Mouse (Mus musculus) hindbrain, embryonic 12.5 days (tissue): Measurements from ENCODE around the gene Wbp11. TPM values are rescaled to one million over a fixed set of nuclear protein-coding genes. Genes with fewer than 3 reads are reported as not detected.

Experiments used
- ATAC-seq: fragments of 200-750 bp; cut with Nextera tagmentation; 2 replicates; pipeline ENCODE4 v1.8.0; 2017; ENCODE audit warnings: moderate TSS enrichment; ENCODE audit not compliant: low FRiP score
- H3K27ac ChIP-seq: fragments of 300-500 bp; sonication (generic); 2 replicates; pipeline ENCODE4 v1.5.1; 2016; ENCODE audit warnings: mild to moderate bottlenecking
- H3K27me3 ChIP-seq: fragments of 300-500 bp; sonication (generic); 2 replicates; pipeline ENCODE4 v1.6.1; 2016; ENCODE audit warnings: mild to moderate bottlenecking
- H3K36me3 ChIP-seq: fragments of 300-500 bp; sonication (generic); 2 replicates; pipeline ENCODE4 v1.6.1; 2016; ENCODE audit warnings: mild to moderate bottlenecking
- H3K4me1 ChIP-seq: fragments of 300-500 bp; sonication (generic); 2 replicates; pipeline ENCODE4 v1.6.1; 2016
- H3K4me2 ChIP-seq: fragments of 300-500 bp; sonication (generic); replicated peaks from 2 replicates; pipeline ENCODE4 v1.6.1; 2016; ENCODE audit warnings: mild to moderate bottlenecking
- H3K4me3 ChIP-seq: fragments of 300-500 bp; sonication (generic); 2 replicates; pipeline ENCODE4 v1.5.1; 2016; ENCODE audit warnings: mild to moderate bottlenecking
- H3K9ac ChIP-seq: fragments of 300-500 bp; sonication (generic); 2 replicates; pipeline ENCODE4 v1.6.1; 2016; ENCODE audit warnings: mild to moderate bottlenecking, moderate library complexity
- H3K9me3 ChIP-seq: fragments of 300-500 bp; sonication (generic); replicated peaks from 2 replicates; pipeline ENCODE4 v1.6.1; 2016; ENCODE audit warnings: mild to moderate bottlenecking
- WGBS: fragments of 180-500 bp; shearing (Covaris S2); methylation state at CpG from one replicate; pipeline ENCODE4 v1.1.7; 2016; 5-methylcytosine and 5-hydroxymethylcytosine counted together
- polyA plus RNA-seq: library from polyadenylated mRNA; unstranded; fragments of >200 nt; fragmentation: Nextera tagmentation; extraction: Ambion mirVana; gene quantifications from 2 replicates; pipeline ENCODE4 v1.2.1, GENCODE M21; 2016

Wbp11 gene
- polyA plus RNA-seq, 1 experiment from 2014 or later, result 112 TPM

DNA sequence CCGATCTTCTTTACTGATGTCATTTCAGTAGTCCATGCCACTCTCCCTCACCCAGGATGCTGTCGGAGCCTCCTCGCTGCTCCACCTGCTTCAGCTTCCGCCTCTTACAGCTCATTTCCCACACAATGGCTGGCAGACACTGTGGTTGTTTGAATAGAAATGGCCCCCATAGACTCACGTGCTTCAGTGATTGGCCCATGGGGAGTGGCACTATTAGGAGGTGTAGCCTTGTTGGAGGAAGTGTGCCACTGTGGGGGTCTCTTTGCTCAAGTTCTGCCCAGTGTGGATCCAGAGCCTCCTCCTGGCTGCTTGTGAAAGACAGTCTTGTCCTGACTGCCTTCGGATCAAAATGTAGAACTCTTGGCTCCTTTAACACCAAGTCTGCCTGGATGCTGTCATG is 32.2 kb downstream of the Wbp11 start:
- no peak overlapping the region for H3K27ac ChIP-seq
- no peak overlapping the region for H3K4me2 ChIP-seq
- H3K9ac ChIP-seq, result no peak overlapping the region
- 63% methylated on average over 6 of the region's 6 CpGs for WGBS
- H3K27me3 ChIP-seq, result peaks cover 4% of the 10 kb centered on the region
- H3K4me3 ChIP-seq, result no peak overlapping the region
- no peaks in the 10 kb centered on the region for H3K9me3 ChIP-seq
- no peak for ATAC-seq
- H3K36me3 ChIP-seq, result no peaks in the 10 kb centered on the region
- H3K4me1 ChIP-seq, result peaks cover 10% of the 10 kb centered on the region; the same call in 1 of the 2 replicates

DNA sequence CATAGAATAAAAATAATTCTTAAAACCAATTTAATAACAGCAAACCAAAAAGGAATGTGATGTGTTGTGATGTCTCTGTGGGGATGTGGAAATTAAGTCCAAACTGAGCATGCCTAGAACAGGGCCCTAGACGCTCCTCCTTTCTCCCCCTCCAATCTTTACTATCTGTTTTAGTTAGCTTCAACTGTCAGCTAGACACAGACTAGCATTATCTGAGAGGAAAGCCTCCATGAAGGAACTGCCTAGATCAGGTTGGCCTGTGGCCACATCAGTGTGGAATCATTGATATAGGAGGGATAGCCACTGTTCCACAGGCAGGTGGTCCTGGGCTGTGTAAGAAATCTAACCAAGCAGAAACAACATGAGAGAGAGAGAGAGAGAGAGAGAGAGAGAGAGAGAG is 32.9 kb downstream of the Wbp11 start:
- no peak for ATAC-seq
- Histone ChIP-seq H3K36me3 (no peaks in the 10 kb centered on the region), H3K27me3 (peaks cover 4% of the 10 kb centered on the region), H3K9ac (no peak overlapping the region), H3K4me1 (peaks cover 10% of the 10 kb centered on the region; the same call in 1 of the 2 replicates), H3K4me2 (no peak overlapping the region), H3K27ac (no peak overlapping the region), H3K4me3 (no peak overlapping the region), H3K9me3 (no peaks in the 10 kb centered on the region)
- WGBS, result 50% methylated on average over 1 of the region's 1 CpGs

DNA sequence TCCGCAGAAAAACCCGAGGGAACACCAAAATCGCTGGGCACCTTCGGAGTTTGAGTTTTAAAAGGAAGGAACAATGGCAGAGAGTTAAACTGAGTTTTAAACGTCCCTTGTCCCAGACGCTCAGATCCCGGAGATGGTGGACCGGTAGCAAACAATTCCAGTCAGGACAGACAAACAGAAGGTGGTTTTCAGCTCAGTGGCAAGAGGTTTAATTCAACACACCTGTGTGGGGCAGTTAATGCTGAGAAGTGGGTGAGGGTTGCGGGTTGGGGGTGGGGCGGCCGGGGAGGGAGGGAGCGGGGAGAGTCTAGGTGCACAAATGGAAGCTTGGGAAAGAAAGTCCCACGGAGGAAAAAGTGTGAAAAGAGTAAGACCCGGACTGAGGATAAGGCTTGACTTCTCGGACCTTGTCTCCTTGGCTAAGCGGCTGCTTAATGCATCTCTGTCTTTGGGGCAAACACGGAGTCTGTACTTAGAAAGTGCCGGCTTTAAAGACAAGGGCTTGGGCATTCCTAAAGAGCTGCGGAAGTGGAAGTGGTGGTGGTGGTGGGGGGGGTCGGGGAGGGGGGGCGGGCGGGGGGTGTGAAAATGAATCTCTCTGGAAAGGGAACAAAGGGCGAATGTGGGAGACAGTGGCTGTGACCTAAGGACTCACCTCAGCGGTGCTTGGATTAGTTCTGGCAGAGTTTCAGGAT is 34.1 kb downstream of the Wbp11 start:
- Histone ChIP-seq H3K27ac (no peak overlapping the region), H3K27me3 (peaks cover 4% of the 10 kb centered on the region), H3K4me3 (peak overlapping the region; percentile 32), H3K36me3 (no peaks in the 10 kb centered on the region), H3K4me1 (peaks cover 10% of the 10 kb centered on the region; the same call in 1 of the 2 replicates), H3K4me2 (peak overlapping the region; percentile 70), H3K9me3 (no peaks in the 10 kb centered on the region), H3K9ac (peak overlapping the region; percentile 54)
- peak; percentile 40; the same call in 1 of the 2 replicates for ATAC-seq
- WGBS, result under 1% methylated on average over 24 of the region's 24 CpGs

- Histone ChIP-seq H3K36me3 (no peaks in the 10 kb centered on the region), H3K27me3 (peaks cover 4% of the 10 kb centered on the region), H3K27ac (no peak overlapping the region), H3K9me3 (no peaks in the 10 kb centered on the region), H3K4me3 (peak overlapping the region; percentile 32; the same call in 1 of the 2 replicates), H3K4me2 (peak overlapping the region; percentile 70), H3K9ac (no peak overlapping the region; the same call in 1 of the 2 replicates), H3K4me1 (peaks cover 10% of the 10 kb centered on the region; the same call in 1 of the 2 replicates)
- 28% methylated on average over 16 of the region's 16 CpGs for WGBS
- ATAC-seq, result 0 out of 2 replicates have a peak, but pooled peaks have one; percentile 22
These were observed 34.9 kb downstream of the Wbp11 start for GRCm38 (mm10) chr6:136792884-136793758.

DNA sequence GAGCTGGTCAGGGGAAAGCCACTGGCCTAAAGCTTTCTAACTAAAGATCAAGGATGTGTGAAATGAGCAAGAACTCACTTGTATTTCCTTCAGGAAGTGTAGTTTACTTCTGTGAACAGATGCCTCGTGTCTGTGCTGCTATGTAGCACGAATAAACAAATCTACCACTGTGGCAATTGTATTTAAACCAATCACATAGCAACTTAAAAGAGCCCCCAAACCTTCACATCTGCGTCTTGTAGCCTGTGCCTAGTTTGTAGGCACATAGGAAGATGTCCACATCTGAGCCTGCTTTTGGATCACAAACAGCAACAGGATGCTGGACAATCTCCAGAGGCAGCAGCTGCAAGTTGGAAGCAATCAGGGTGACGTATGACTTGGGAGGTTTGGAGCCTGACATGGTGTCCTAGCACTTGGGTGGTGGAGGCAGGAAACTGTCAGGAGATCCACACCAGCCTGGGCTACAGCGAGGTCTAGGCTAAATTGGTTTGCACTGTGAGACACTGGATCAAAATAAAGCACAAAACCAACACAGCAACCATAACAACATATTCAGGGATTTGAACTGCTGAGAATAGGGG is 38.6 kb downstream of the Wbp11 start:
- peaks cover 10% of the 10 kb centered on the region; the same call in 1 of the 2 replicates for H3K4me1 ChIP-seq
- H3K4me3 ChIP-seq, result no peak overlapping the region
- 79% methylated on average over 5 of the region's 5 CpGs for WGBS
- no peaks in the 10 kb centered on the region for H3K36me3 ChIP-seq
- no peaks in the 10 kb centered on the region for H3K9me3 ChIP-seq
- H3K4me2 ChIP-seq, result no peak overlapping the region
- H3K9ac ChIP-seq, result no peak overlapping the region
- no peak overlapping the region for H3K27ac ChIP-seq
- H3K27me3 ChIP-seq, result peaks cover 4% of the 10 kb centered on the region
- no peak for ATAC-seq

GRCm38 (mm10) chr6:136782761-136783160 is 45.3 kb downstream of the Wbp11 start:
- Histone ChIP-seq H3K4me3 (no peak overlapping the region), H3K27ac (no peak overlapping the region), H3K4me2 (no peak overlapping the region), H3K36me3 (no peaks in the 10 kb centered on the region), H3K9ac (no peak overlapping the region), H3K27me3 (no peaks in the 10 kb centered on the region), H3K4me1 (no peaks in the 10 kb centered on the region), H3K9me3 (no peaks in the 10 kb centered on the region)
- ATAC-seq, result no peak
- WGBS, result 73% methylated on average over 9 of the region's 9 CpGs

DNA sequence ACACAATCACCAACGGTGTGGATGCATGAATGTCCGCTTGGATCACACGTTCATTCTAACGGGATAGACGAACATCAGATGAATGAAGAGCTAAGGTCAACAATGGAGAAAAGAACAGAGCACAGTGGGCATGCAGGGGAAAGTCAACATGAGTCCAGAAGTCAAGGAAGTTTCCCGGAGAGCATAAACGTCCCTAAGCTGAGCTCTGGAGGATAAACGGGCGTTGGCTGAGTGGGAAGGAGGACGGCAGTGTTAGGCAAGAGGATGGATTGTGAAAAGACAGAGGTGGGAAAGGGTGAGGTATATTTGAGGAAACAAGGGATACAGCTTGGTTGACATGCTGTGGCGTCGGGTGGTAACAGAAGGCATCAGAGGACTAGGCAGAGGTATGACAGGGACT is 45.9 kb downstream of the Wbp11 start:
- no peaks in the 10 kb centered on the region for H3K27me3 ChIP-seq
- no peaks in the 10 kb centered on the region for H3K36me3 ChIP-seq
- H3K4me1 ChIP-seq, result no peaks in the 10 kb centered on the region
- no peak overlapping the region for H3K4me2 ChIP-seq
- H3K4me3 ChIP-seq, result no peak overlapping the region
- no peak overlapping the region for H3K9ac ChIP-seq
- no peak for ATAC-seq
- no peaks in the 10 kb centered on the region for H3K9me3 ChIP-seq
- H3K27ac ChIP-seq, result no peak overlapping the region
- 79% methylated on average over 12 of the region's 12 CpGs for WGBS

- Histone ChIP-seq H3K36me3 (no peaks in the 10 kb centered on the region), H3K9me3 (no peaks in the 10 kb centered on the region), H3K27ac (no peak within 1 kb of the TSS), H3K4me3 (no peak within 1 kb of the TSS), H3K4me1 (no peaks in the 10 kb centered on the region), H3K9ac (no peak within 1 kb of the TSS), H3K27me3 (no peaks in the 10 kb centered on the region), H3K4me2 (no peak within 1 kb of the TSS)
- 84% methylated on average over 20 of the region's 20 CpGs for WGBS
- no peak for ATAC-seq
These were observed 46.6 kb downstream of the Wbp11 start, which contains the start of gene Gucy2c for GRCm38 (mm10) chr6:136781377-136781986. Gene Gucy2c (minus strand): TSS chr6:136781765.

GRCm38 (mm10) chr6:136776392-136776791 is 51.6 kb downstream of the Wbp11 start:
- no peak overlapping the region for H3K4me2 ChIP-seq
- WGBS, result 83% methylated on average over 1 of the region's 1 CpGs
- H3K27ac ChIP-seq, result no peak overlapping the region
- no peak overlapping the region for H3K4me3 ChIP-seq
- no peak overlapping the region for H3K9ac ChIP-seq
- H3K4me1 ChIP-seq, result no peaks in the 10 kb centered on the region
- H3K36me3 ChIP-seq, result no peaks in the 10 kb centered on the region
- H3K9me3 ChIP-seq, result no peaks in the 10 kb centered on the region
- no peak for ATAC-seq
- H3K27me3 ChIP-seq, result no peaks in the 10 kb centered on the region

GRCm38 (mm10) chr6:136769859-136770258 is 58.2 kb downstream of the Wbp11 start:
- Histone ChIP-seq H3K36me3 (no peaks in the 10 kb centered on the region), H3K4me3 (no peak overlapping the region), H3K27ac (no peak overlapping the region), H3K4me2 (no peak overlapping the region), H3K4me1 (no peaks in the 10 kb centered on the region), H3K9me3 (no peaks in the 10 kb centered on the region), H3K9ac (no peak overlapping the region), H3K27me3 (no peaks in the 10 kb centered on the region)
- ATAC-seq, result no peak
- 82% methylated on average over 7 of the region's 7 CpGs for WGBS

DNA sequence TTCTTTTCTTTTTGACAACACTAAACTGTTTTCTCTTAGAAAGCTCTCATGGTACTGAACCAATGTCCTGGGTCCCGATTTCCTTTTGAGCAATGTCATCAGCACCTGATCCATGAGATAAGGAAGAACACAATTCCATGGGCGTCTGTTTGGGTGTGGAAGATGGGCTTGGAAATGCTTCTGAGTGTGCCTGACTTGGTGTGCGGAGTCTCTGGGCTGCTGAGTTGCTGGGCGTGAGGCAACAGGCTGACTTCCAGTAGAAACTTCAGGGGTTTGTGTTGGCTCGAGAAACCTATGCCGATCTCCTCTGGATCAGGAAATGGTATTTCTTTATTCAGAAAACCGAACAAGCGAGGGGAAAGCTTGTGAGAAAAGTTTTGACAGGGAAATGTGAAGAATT is 58.9 kb downstream of the Wbp11 start:
- Histone ChIP-seq H3K36me3 (no peaks in the 10 kb centered on the region), H3K9me3 (no peaks in the 10 kb centered on the region), H3K27ac (no peak overlapping the region), H3K4me1 (no peaks in the 10 kb centered on the region), H3K27me3 (no peaks in the 10 kb centered on the region), H3K9ac (no peak overlapping the region), H3K4me3 (no peak overlapping the region), H3K4me2 (no peak overlapping the region)
- 83% methylated on average over 8 of the region's 8 CpGs for WGBS
- no peak for ATAC-seq

DNA sequence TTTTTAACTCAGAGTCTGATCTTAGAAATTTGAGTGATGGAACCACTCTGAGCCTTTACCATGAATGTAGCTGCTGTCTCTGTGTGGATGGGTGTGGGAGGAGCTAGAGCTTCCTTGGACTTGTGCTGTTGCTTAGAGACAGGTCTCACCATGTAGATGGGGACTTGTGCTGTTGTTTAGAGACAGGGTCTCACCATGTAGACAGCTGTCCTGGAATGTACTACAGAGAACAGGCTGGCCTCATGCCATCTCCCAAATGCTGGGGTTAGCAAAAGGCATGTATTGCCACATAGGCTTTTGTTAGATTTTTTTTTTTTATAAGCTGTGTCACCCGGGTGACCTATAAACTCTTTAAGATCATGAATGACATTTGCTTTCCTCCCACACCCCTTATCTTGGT is 64.1 kb downstream of the Wbp11 start:
- Histone ChIP-seq H3K4me1 (no peaks in the 10 kb centered on the region), H3K27ac (no peak overlapping the region), H3K27me3 (no peaks in the 10 kb centered on the region), H3K9me3 (no peaks in the 10 kb centered on the region), H3K4me2 (no peak overlapping the region), H3K4me3 (no peak overlapping the region), H3K36me3 (no peaks in the 10 kb centered on the region), H3K9ac (no peak overlapping the region)
- 78% methylated on average over 1 of the region's 1 CpGs for WGBS
- no peak for ATAC-seq
